Mouse (Mus musculus) CH12.LX (cell line): ENCODE data around the gene Thrap3. TPM values are rescaled to one million over a fixed set of nuclear protein-coding genes. Genes with fewer than 3 reads are reported as not detected.

Experiments
- DNase-seq: peaks from one replicate; pipeline ENCODE4 v3.0.0-alpha.2; 2013; ENCODE audit errors: extremely low read depth
- H3K27ac ChIP-seq: 2 replicates; pipeline ENCODE4 v1.5.1; 2012; ENCODE audit warnings: low read depth, mild to moderate bottlenecking, control low read depth, moderate library complexity; ENCODE audit not compliant: insufficient read depth
- H3K27me3 ChIP-seq: replicated peaks from 2 replicates; pipeline ENCODE3; 2012; ENCODE audit warnings: inconsistent platforms
- H3K36me3 ChIP-seq, 2 experiments: replicated peaks in 1 of 2; 2 replicates each; pipeline versions ENCODE3 to v1.6.1; 2012; ENCODE audit warnings: inconsistent platforms in 1 of 2, low read length in 1 of 2, mild to moderate bottlenecking in 1 of 2, mixed read lengths in 1 of 2, moderate library complexity in 1 of 2; ENCODE audit not compliant: control insufficient read depth in 1 of 2, insufficient read depth in 1 of 2
- H3K4me1 ChIP-seq, 2 experiments: 2 replicates each; pipeline ENCODE4 v1.6.1; 2012; ENCODE audit warnings: inconsistent platforms in 1 of 2, moderate library complexity in 1 of 2; ENCODE audit not compliant: insufficient read depth in 2 of 2, control insufficient read depth in 1 of 2
- H3K4me2 ChIP-seq: 2 replicates; pipeline ENCODE4 v1.6.1; 2012; ENCODE audit warnings: low read depth, mild to moderate bottlenecking, control low read depth; ENCODE audit not compliant: poor library complexity, insufficient read depth, severe bottlenecking
- H3K4me3 ChIP-seq, 3 experiments: fragments of 150-350 bp in 1 of 3; sonication (generic) in 1 of 3; replicated peaks in 1 of 3; 2 replicates each; pipeline versions ENCODE3 to v1.5.1; 2011 to 2012; ENCODE audit warnings: low read depth in 2 of 3, low read length in 2 of 3, mild to moderate bottlenecking in 2 of 3, moderate library complexity in 2 of 3, control low read depth in 1 of 3, improper control_type of control experiment in 1 of 3, inconsistent platforms in 1 of 3, mixed read lengths in 1 of 3; ENCODE audit not compliant: poor library complexity in 1 of 3
- H3K79me2 ChIP-seq: replicated peaks from 2 replicates; pipeline ENCODE4 v1.6.1; 2012; ENCODE audit warnings: mild to moderate bottlenecking, moderate library complexity; ENCODE audit not compliant: control insufficient read depth, poor library complexity, insufficient read depth, severe bottlenecking; ENCODE audit errors: extremely low read depth
- H3K9ac ChIP-seq: 2 replicates; pipeline ENCODE4 v1.6.1; 2012; ENCODE audit warnings: low read depth, mild to moderate bottlenecking, control low read depth, moderate library complexity; ENCODE audit not compliant: insufficient read depth
- H3K9me3 ChIP-seq: replicated peaks from 2 replicates; pipeline ENCODE3; 2012; ENCODE audit warnings: low read length, inconsistent platforms, mixed read lengths
- BHLHE40 ChIP-seq: IDR thresholded peaks from 2 replicates; pipeline ENCODE4 v1.6.1; 2011; ENCODE audit warnings: mild to moderate bottlenecking, low read depth, low read length, improper control_type of control experiment
- CHD1 ChIP-seq: IDR thresholded peaks from 2 replicates; pipeline ENCODE4 v1.6.1; 2012; ENCODE audit warnings: low read depth, low read length, improper control_type of control experiment, inconsistent platforms
- CHD2 ChIP-seq: IDR thresholded peaks from 2 replicates; pipeline ENCODE4 v1.6.1; 2011; ENCODE audit warnings: low read length, improper control_type of control experiment
- ELF1 ChIP-seq: IDR thresholded peaks from 2 replicates; pipeline ENCODE4 v1.6.1; 2014; ENCODE audit warnings: low read depth, mild to moderate bottlenecking, inconsistent platforms, low read length, improper control_type of control experiment
- EP300 ChIP-seq: IDR thresholded peaks from 2 replicates; pipeline ENCODE4 v1.6.1; 2011; ENCODE audit warnings: low read length, improper control_type of control experiment
- GABPA ChIP-seq: IDR thresholded peaks from 2 replicates; pipeline ENCODE4 v1.6.1; 2012; ENCODE audit warnings: low read depth, low read length, improper control_type of control experiment, inconsistent platforms; ENCODE audit not compliant: insufficient replicate concordance
- IRF4 ChIP-seq: IDR thresholded peaks from 2 replicates; pipeline ENCODE4 v1.6.1; 2014; ENCODE audit warnings: low read depth, mild to moderate bottlenecking, inconsistent platforms, low read length, improper control_type of control experiment
- MAX ChIP-seq: IDR thresholded peaks from 2 replicates; pipeline ENCODE4 v1.6.1; 2011; ENCODE audit warnings: low read length, improper control_type of control experiment
- MAZ ChIP-seq: IDR thresholded peaks from 2 replicates; pipeline ENCODE4 v1.6.1; 2012; ENCODE audit warnings: low read depth, mild to moderate bottlenecking, inconsistent platforms, low read length, improper control_type of control experiment, moderate library complexity
- MEF2A ChIP-seq: IDR thresholded peaks from 2 replicates; pipeline ENCODE4 v1.6.1; 2014; ENCODE audit warnings: low read depth, mild to moderate bottlenecking, inconsistent platforms, low read length, improper control_type of control experiment, borderline replicate concordance
- NELFE ChIP-seq: IDR thresholded peaks from 2 replicates; pipeline ENCODE4 v1.6.1; 2011; ENCODE audit warnings: low read depth, low read length, improper control_type of control experiment
- POLR2A ChIP-seq: IDR thresholded peaks from 2 replicates; pipeline ENCODE4 v1.6.1; 2011; ENCODE audit warnings: low read depth, mild to moderate bottlenecking, improper control_type of control experiment, low read length
- POLR2AphosphoS2 ChIP-seq: IDR thresholded peaks from 2 replicates; pipeline ENCODE4 v1.6.1; 2011; ENCODE audit warnings: low read depth, low read length, improper control_type of control experiment
- RCOR1 ChIP-seq: conservative IDR thresholded peaks from 2 replicates; pipeline ENCODE4 v1.6.1; 2012; ENCODE audit warnings: low read depth, mild to moderate bottlenecking, inconsistent platforms, low read length, improper control_type of control experiment
- SIN3A ChIP-seq: IDR thresholded peaks from 2 replicates; pipeline ENCODE4 v1.6.1; 2012; ENCODE audit warnings: low read length, improper control_type of control experiment, inconsistent platforms
- SMC3 ChIP-seq: IDR thresholded peaks from 2 replicates; pipeline ENCODE4 v1.6.1; 2011; ENCODE audit warnings: low read depth, low read length, improper control_type of control experiment
- TBP ChIP-seq: conservative IDR thresholded peaks from 2 replicates; pipeline ENCODE4 v1.6.1; 2011; ENCODE audit warnings: low read depth, low read length, improper control_type of control experiment
- USF2 ChIP-seq: conservative IDR thresholded peaks from 2 replicates; pipeline ENCODE4 v1.6.1; 2011; ENCODE audit warnings: low read depth, low read length, improper control_type of control experiment
- ZC3H11A ChIP-seq: IDR thresholded peaks from 2 replicates; pipeline ENCODE4 v1.6.1; 2012; ENCODE audit warnings: low read depth, mild to moderate bottlenecking, inconsistent platforms, low read length, improper control_type of control experiment
- ZKSCAN1 ChIP-seq: IDR thresholded peaks from 2 replicates; pipeline ENCODE4 v1.6.1; 2012; ENCODE audit warnings: low read depth, inconsistent platforms, low read length, improper control_type of control experiment, borderline replicate concordance
- ZNF384 ChIP-seq: IDR thresholded peaks from 2 replicates; pipeline ENCODE4 v1.6.1; 2012; ENCODE audit warnings: low read depth, low read length, improper control_type of control experiment, inconsistent platforms
- dilution Hi-C: fragments of 300-500 bp; cut with MboI; formaldehyde crosslinking; loops from 2 replicates; pipeline ENCODE4 v1.14.3; 2020; ENCODE audit warnings: low sequenced_read_pairs; ENCODE audit not compliant: extremely low pct_unique_long_range_greater_than_20kb, extremely low pct_ligation_motif_present
- in situ Hi-C: fragments of 300-500 bp; cut with MboI; formaldehyde crosslinking; loops from 3 replicates; pipeline ENCODE4 v1.14.3; 2019; ENCODE audit warnings: low sequenced_read_pairs, low pct_ligation_motif_present, low pct_unique_long_range_greater_than_20kb, mixed read lengths
- polyA plus RNA-seq: library from polyadenylated mRNA; unstranded; fragments of >175 nt; gene quantifications from 2 replicates; pipeline ENCODE4 v1.2.1, GENCODE M21; 2012; ENCODE audit warnings: low read depth; ENCODE audit not compliant: insufficient read length
- total RNA-seq, 2 experiments: library from RNA; depleted of rRNA; stranded (reverse); fragments of 300-350 nt in 1 of 2; fragments of >200 nt in 1 of 2; gene quantifications; 2 replicates each; pipeline ENCODE4 v1.2.3; 2012 to 2014

Gene Thrap3
- total and polyA plus RNA-seq, 3 experiments = 140 to 327 (median 183) TPM

DNA sequence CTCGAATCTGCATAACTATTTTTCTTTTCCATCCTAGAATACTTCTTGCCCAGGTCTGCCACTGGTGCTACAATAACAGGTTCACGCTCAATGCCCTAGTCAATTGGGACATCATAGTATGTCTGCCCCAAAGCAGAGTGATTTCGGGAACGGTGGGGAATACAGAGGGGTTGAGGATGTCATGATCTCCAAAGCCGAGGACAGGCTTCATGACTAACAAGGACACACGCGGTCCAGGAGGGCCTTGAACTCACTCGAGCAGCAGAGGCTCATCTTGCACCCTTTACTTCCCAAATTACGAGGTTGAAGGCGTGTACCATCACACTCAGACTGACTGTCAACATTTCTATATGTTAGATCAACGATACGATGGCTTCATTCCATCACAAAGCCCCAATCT is 24.1 kb upstream of the Thrap3 start:
- Histone ChIP-seq H3K4me1 (peaks cover 13 to 43% of the 10 kb centered on the region in 2 experiments), H3K27ac (no peak overlapping the region), H3K4me3 (no peak overlapping the region), H3K9ac (no peak overlapping the region), H3K79me2 (no peaks in the 10 kb centered on the region), H3K4me2 (no peak overlapping the region), H3K27me3 (no peaks in the 10 kb centered on the region), H3K36me3 (peaks cover 4 to 20% of the 10 kb centered on the region in 2 experiments), H3K9me3 (no peaks in the 10 kb centered on the region)
- DNase-seq = no peak
- dilution Hi-C loops (no loop called here), in situ Hi-C loops (loop anchor here (5.0 kb wide), 2 partner anchors 36 to 76 kb away; partner anchors contain the start of gene Trappc3)
- TF ChIP-seq SMC3 (no peak), USF2 (no peak), RCOR1 (no peak), SIN3A (no peak), GABPA (no peak), NELFE (no peak), ZC3H11A (no peak), ZKSCAN1 (no peak), POLR2AphosphoS2 (no peak), IRF4 (no peak), MAZ (no peak), EP300 (no peak), MAX (no peak)

DNA sequence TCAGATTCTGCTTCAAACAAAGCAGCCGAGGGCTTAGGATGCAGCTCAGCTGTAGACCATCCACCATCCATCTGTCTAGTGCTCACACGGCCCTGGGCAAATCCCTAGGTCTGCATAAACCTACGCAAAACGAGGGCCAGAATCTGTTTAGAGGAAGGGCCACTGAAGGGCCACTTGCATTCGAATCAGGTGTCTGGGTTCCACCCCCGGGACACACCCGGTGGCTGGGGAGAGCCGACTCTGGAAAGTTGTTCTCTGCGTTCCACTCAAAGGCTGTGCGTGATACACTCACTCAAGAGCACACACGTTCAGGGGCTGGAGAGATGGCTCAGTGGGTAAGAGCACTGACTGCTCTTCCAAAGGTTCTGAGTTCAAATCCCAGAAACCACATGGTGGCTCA is 20.1 kb upstream of the Thrap3 start:
- dilution Hi-C loops = no loop called here
- in situ Hi-C loops = no loop called here
- Histone ChIP-seq H3K9ac (no peak overlapping the region), H3K4me1 (peaks cover 10 to 26% of the 10 kb centered on the region in 2 experiments), H3K36me3 (no peaks in the 10 kb centered on the region), H3K79me2 (no peaks in the 10 kb centered on the region), H3K27ac (no peak overlapping the region), H3K4me3 (no peak overlapping the region), H3K9me3 (no peaks in the 10 kb centered on the region), H3K27me3 (no peaks in the 10 kb centered on the region), H3K4me2 (no peak overlapping the region)
- no peak for DNase-seq
- no peak for TF ChIP-seq CHD2
- TF ChIP-seq POLR2A = no peak
- peak; percentile 85 for TF ChIP-seq TBP

DNA sequence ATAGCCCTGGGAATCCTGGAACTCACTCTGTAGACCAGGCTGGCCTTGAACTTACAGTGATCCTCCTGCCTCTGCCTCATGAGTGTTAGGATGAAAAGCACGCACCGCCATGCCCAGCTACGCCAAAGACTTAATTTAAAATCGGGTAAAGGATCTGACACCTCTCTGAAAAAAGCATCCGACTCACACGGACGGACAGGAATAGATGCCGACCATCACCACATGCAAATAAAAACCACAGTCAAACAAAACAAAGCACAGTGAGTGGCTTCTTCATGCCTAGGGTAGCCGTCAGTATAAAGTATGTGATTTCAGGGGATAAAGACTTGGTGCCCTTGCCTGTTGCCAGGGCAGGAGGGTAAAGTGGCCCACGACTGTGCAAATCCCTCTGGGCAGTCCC is 17.5 kb upstream of the Thrap3 start:
- Histone ChIP-seq H3K27me3 (no peaks in the 10 kb centered on the region), H3K79me2 (no peaks in the 10 kb centered on the region), H3K36me3 (no peaks in the 10 kb centered on the region), H3K9me3 (no peaks in the 10 kb centered on the region), H3K9ac (no peak overlapping the region), H3K4me3 (no peak overlapping the region), H3K4me1 (peaks cover 5 to 13% of the 10 kb centered on the region in 2 experiments), H3K27ac (no peak overlapping the region), H3K4me2 (peak overlapping the region; percentile 43)
- dilution Hi-C loops = no loop called here
- peak; percentile 60 for DNase-seq
- in situ Hi-C loops = no loop called here
- no peak for TF ChIP-seq POLR2AphosphoS2
- no peak for TF ChIP-seq CHD1
- peak; percentile 90 for TF ChIP-seq MEF2A
- TF ChIP-seq POLR2A = no peak
- peak; percentile 43; the same call in 1 of the 2 replicates for TF ChIP-seq BHLHE40
- no peak for TF ChIP-seq EP300
- TF ChIP-seq ELF1 = no peak
- no peak for TF ChIP-seq ZNF384
